8 mouse cellular contexts compared by ENCODE assay signal in the genomic region with DNA sequence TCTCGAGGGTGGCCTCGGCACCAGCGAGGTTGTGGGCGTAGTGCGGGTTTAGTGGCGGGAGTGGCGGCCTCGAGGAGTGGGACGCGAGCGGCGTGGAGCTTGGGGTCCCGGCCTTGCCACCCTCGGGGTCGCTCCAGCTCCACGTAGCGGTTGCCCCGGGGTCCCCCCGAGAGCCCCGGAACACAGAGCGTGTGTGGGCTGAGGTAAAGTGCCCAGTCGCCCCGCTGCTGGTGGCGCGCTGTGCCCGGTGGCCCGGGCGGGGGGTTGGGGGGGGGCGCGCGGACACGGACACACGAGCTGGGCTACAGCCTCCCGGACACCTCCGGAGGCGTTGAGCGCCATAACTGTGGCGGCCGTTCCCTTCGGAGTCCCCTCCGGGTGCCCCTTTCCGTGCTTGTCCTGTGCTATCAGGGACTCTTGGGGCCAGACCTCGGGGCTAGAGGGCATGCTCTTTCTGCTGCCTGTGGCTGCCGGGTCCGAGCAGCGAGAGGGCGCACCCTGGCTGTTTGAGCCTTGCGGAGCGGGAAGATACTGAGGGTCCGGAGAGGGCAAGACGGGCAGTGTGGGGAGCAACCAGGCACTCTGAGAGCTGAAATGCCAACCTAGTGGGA. TPM values are rescaled to one million over a fixed set of nuclear protein-coding genes. Genes with fewer than 3 reads are reported as not detected.
DNase-seq lines count a peak whose midpoint lies in the region; ATAC-seq and TF ChIP-seq lines count a peak whose summit lies in the region.

No protein-coding gene starts in this region.

- H3K4me3 ChIP-seq in cerebellum, adult 2 months (replicated peaks; ENCODE audit: insufficient read depth, low read depth, low read length), result peak overlapping the region; percentile 73
- H3K4me3 ChIP-seq in forebrain, embryonic 15.5 days, result peak overlapping the region; percentile 69
- H3K4me3 ChIP-seq in hindbrain, embryonic 16.5 days (ENCODE audit: low read length), result peak overlapping the region; percentile 65
- peak overlapping the region; percentile 99 for H3K4me3 ChIP-seq in liver, adult 2 months (ENCODE audit: insufficient read depth, low read depth, low read length)
- peak overlapping the region; percentile 62 for H3K4me3 ChIP-seq in midbrain, embryonic 16.5 days (ENCODE audit: low read depth, low read length)

- no peaks in the 10 kb centered on the region for H3K27me3 ChIP-seq in cerebellum, adult 2 months (ENCODE audit: control insufficient read depth, insufficient read depth, low read length)
- no peaks in the 10 kb centered on the region for H3K27me3 ChIP-seq in forebrain, embryonic 15.5 days
- no peaks in the 10 kb centered on the region for H3K27me3 ChIP-seq in hindbrain, embryonic 16.5 days (replicated peaks; ENCODE audit: control insufficient read depth, insufficient read depth, low read length)
- no peaks in the 10 kb centered on the region for H3K27me3 ChIP-seq in liver, adult 2 months (ENCODE audit: control insufficient read depth, insufficient read depth, low read length)
- no peaks in the 10 kb centered on the region for H3K27me3 ChIP-seq in midbrain, embryonic 16.5 days (ENCODE audit: control insufficient read depth, insufficient read depth, low read depth, low read length)
- no peaks in the 10 kb centered on the region for H3K27me3 ChIP-seq in splenic B cell, adult 2 months (ENCODE audit: control insufficient read depth, insufficient read depth, low read length, poor library complexity, severe bottlenecking)

- H3K4me1 ChIP-seq in cerebellum, adult 2 months (ENCODE audit: control insufficient read depth, insufficient read depth, low read length), result no peaks in the 10 kb centered on the region
- 0 out of 2 replicates have a peak, but pooled peaks cover 2% of the 10 kb centered on the region for H3K4me1 ChIP-seq in forebrain, embryonic 15.5 days
- H3K4me1 ChIP-seq in hindbrain, embryonic 16.5 days (ENCODE audit: control insufficient read depth, insufficient read depth, low read depth, low read length), result peaks cover 4% of the 10 kb centered on the region
- no peaks in the 10 kb centered on the region; the same call in 1 of the 2 replicates for H3K4me1 ChIP-seq in liver, adult 2 months (ENCODE audit: control insufficient read depth, insufficient read depth, low read length)
- peaks cover 4% of the 10 kb centered on the region for H3K4me1 ChIP-seq in midbrain, embryonic 16.5 days (ENCODE audit: control insufficient read depth, insufficient read depth, low read length)

- intact Hi-C loops in left cerebral cortex, postnatal 36 days (cut with DNase I), result loop anchor here (10.0 kb wide), 1 partner anchor 61 kb away; a partner anchor contains a TSS
- intact Hi-C loops in left cerebral cortex, postnatal 14 days (cut with DNase I), result loop anchor here (5.0 to 10.0 kb wide), 2 partner anchors 59 to 64 kb away; a partner anchor contains a TSS

- H3K9me3 ChIP-seq in forebrain, embryonic 15.5 days, result no peaks in the 10 kb centered on the region
- no peaks in the 10 kb centered on the region for H3K9me3 ChIP-seq in hindbrain, embryonic 16.5 days (ENCODE audit: control insufficient read depth, low read length)
- no peaks in the 10 kb centered on the region for H3K9me3 ChIP-seq in midbrain, embryonic 16.5 days (replicated peaks; ENCODE audit: control insufficient read depth, low read length, poor library complexity, severe bottlenecking)

- DNase-seq in left cerebral cortex, postnatal 36 days (ENCODE audit: low spot score in 2 of 2), result peak; percentile 4 to 9
- DNase-seq in left cerebral cortex, postnatal 14 days (ENCODE audit: low spot score in 2 of 2), result no peak
- DNase-seq in cerebellum, adult 2 months, result peak; percentile 24 to 46
- DNase-seq in liver, adult 2 months (ENCODE audit: extremely low read depth, low read depth, low spot score), result no peak
- peak; percentile 36 for DNase-seq in splenic B cell, adult 2 months (ENCODE audit: low read depth, low spot score)

- no peak for ATAC-seq in forebrain, embryonic 15.5 days (replicated peaks)
- no peak; the same call in none of the 2 replicates for ATAC-seq in hindbrain, embryonic 16.5 days
- ATAC-seq in midbrain, embryonic 16.5 days, result peak; percentile 39

- peak overlapping the region; percentile 54 for H3K4me2 ChIP-seq in forebrain, embryonic 15.5 days (replicated peaks)
- H3K4me2 ChIP-seq in hindbrain, embryonic 16.5 days (ENCODE audit: low read length), result peak overlapping the region; percentile 54
- peak overlapping the region; percentile 64 for H3K4me2 ChIP-seq in midbrain, embryonic 16.5 days (ENCODE audit: low read length)

- no peaks in the 10 kb centered on the region for H3K79me2 ChIP-seq in liver, adult 2 months (ENCODE audit: control insufficient read depth, insufficient read depth, low read length)

- H3K9ac ChIP-seq in forebrain, embryonic 15.5 days (replicated peaks), result peak overlapping the region; percentile 73
- peak overlapping the region; percentile 77 for H3K9ac ChIP-seq in hindbrain, embryonic 16.5 days (ENCODE audit: low read depth, low read length)
- peak overlapping the region; percentile 97 for H3K9ac ChIP-seq in liver, adult 2 months (ENCODE audit: low read depth, low read length)
- peak overlapping the region; percentile 67 for H3K9ac ChIP-seq in midbrain, embryonic 16.5 days (ENCODE audit: low read depth, low read length)

- TF ChIP-seq CTCF in cerebellum, adult 2 months (IDR thresholded peaks at IDR 0.05; ENCODE audit: borderline replicate concordance, insufficient read depth, low read depth, low read length), result no peak
- TF ChIP-seq CTCF in liver, adult 2 months (IDR thresholded peaks at IDR 0.05; ENCODE audit: low read depth, low read length), result peak; percentile 44

- WGBS in cerebellum, adult 2 months, result 5% methylated on average over 29 of the region's 51 CpGs
- 19% methylated on average over 32 of the region's 51 CpGs for WGBS in forebrain, embryonic 15.5 days
- 22% methylated on average over 19 of the region's 51 CpGs for WGBS in hindbrain, embryonic 16.5 days
- WGBS in liver, adult 2 months, result under 1% methylated on average over 34 of the region's 51 CpGs
- WGBS in midbrain, embryonic 16.5 days, result 28% methylated on average over 31 of the region's 51 CpGs

- no peak overlapping the region for H3K27ac ChIP-seq in cerebellum, adult 2 months (ENCODE audit: insufficient read depth, low read length)
- peak overlapping the region; percentile 93 for H3K27ac ChIP-seq in forebrain, embryonic 15.5 days (replicated peaks)
- H3K27ac ChIP-seq in hindbrain, embryonic 16.5 days (ENCODE audit: low read depth, low read length), result peak overlapping the region; percentile 85
- peak overlapping the region; percentile 61 for H3K27ac ChIP-seq in liver, adult 2 months (replicated peaks; ENCODE audit: insufficient read depth, low read depth, low read length)
- peak overlapping the region; percentile 87 for H3K27ac ChIP-seq in midbrain, embryonic 16.5 days (ENCODE audit: low read length)

- H3K36me3 ChIP-seq in forebrain, embryonic 15.5 days, result peaks cover 3% of the 10 kb centered on the region; the same call in 1 of the 2 replicates
- no peaks in the 10 kb centered on the region for H3K36me3 ChIP-seq in hindbrain, embryonic 16.5 days (ENCODE audit: control insufficient read depth, insufficient read depth, low read length)
- peaks cover under 1% of the 10 kb centered on the region; the same call in 1 of the 2 replicates for H3K36me3 ChIP-seq in liver, adult 2 months (ENCODE audit: control insufficient read depth, insufficient read depth, low read length)
- H3K36me3 ChIP-seq in midbrain, embryonic 16.5 days (ENCODE audit: control insufficient read depth, insufficient read depth, low read length), result no peaks in the 10 kb centered on the region
- no peaks in the 10 kb centered on the region for H3K36me3 ChIP-seq in splenic B cell, adult 2 months (ENCODE audit: control insufficient read depth, insufficient read depth, low read length, poor library complexity, severe bottlenecking)

- TF ChIP-seq POLR2A in cerebellum, adult 2 months (IDR thresholded peaks at IDR 0.05; ENCODE audit: borderline replicate concordance, insufficient read depth, low read length), result no peak
- TF ChIP-seq POLR2A in liver, adult 2 months (IDR thresholded peaks at IDR 0.05; ENCODE audit: extremely low read depth, insufficient read depth, low read length), result no peak

RNA-seq across cellular contexts. Expression of a gene that starts 0.5 kb away (rescaled TPM):
- 1 to 10 TPM; 5.3 to 7.0 TPM for total RNA-seq in left cerebral cortex, postnatal 36 days (2021)
- 1 to 10 TPM; 5.8 to 6.4 TPM for total RNA-seq in left cerebral cortex, postnatal 14 days (2021)
- 2.9 TPM in 2 replicates for polyA plus RNA-seq in cerebellum, adult 2 months (2012; rRNA removed)
- 7.4 TPM in 2 replicates for polyA plus RNA-seq in forebrain, embryonic 15.5 days (2015; fragmentation: Nextera tagmentation; extraction: Ambion mirVana)
- 4.1 and 5.0 TPM in 2 replicates for polyA plus RNA-seq in hindbrain, embryonic 16.5 days (2015; fragmentation: Nextera tagmentation; extraction: Ambion mirVana)
- total RNA-seq in liver, adult 2 months (2014; rRNA removed), result 1.7 and 2.1 TPM in 2 replicates
- polyA plus RNA-seq in liver, adult 2 months (2012; rRNA removed), result 0.34 and 0.52 TPM in 2 replicates
- polyA plus RNA-seq in midbrain, embryonic 16.5 days (2015; fragmentation: Nextera tagmentation; extraction: Ambion mirVana), result 5.3 and 6.3 TPM in 2 replicates

Comparison
In these comparisons a context has a peak if more than half of its experiments do, and no peak if none do; other contexts are left out.
1. DNase-seq: peak in left cerebral cortex, postnatal 36 days (2 of 2), cerebellum, adult 2 months (2 of 2) and splenic B cell, adult 2 months (single experiment); none in left cerebral cortex, postnatal 14 days (0 of 2) and liver, adult 2 months (single experiment).
2. Peak in every context shown above with its lines, with median percentiles within 50 percentile points of each other: H3K4me3 ChIP-seq, H3K4me2 ChIP-seq and H3K9ac ChIP-seq.